Mouse (Mus musculus): ENCODE results near the gene Abl2.
"Not testable (repeated sequence)": the region's sequence is repeated elsewhere in the genome, so short reads cannot be mapped to it uniquely, and the experiment has no call there.

Gene Abl2

DNA sequence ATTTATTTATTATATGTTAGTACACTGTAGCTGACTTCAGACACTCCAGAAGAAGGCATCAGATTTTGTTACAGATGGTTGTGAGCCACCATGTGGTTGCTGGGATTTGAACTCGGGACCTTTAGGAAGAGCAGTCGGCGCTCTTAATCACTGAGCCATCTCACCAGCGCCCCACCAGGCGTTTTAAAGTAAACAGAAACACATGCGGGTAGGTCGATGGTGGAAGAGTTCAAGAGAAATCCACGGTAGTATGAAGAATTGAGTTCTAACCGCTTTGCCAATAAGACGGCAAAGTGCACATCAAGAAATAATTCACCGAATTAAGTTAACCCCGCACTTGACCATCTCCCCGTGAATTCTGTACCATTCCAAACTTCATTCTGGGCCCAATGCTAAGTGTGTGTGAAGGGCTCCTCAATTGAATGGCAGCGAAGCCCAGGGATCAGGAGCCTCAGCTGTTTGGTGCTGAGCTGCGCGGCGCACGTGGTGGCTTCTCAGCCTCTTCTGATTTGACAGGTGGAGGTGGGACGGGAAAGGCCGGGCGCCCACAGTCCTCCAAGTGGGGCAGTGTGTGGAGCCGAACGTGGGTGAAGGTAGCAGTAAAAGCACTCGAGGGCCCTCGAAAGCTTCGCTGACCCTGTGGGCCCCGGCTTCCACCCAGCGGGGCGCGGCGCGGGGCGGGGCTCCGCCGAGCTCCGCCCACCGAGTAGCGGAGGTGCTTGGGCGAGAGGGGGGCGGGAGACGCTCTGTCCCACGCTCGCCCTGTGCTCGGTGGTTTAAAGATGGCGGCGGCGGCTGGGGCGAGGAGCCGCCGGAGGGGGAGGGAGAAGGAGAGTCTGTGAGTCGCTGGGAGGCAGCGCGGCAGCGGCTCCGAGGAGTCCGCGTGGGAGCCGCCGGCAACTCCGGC lies at the start of gene Abl2:
Gene Abl2, plus strand, starts transcription at position 763 of the 907 bp plus-strand sequence.
- in situ Hi-C loops (cut with MboI; ENCODE audit: unreplicated experiment in 2 of 2) = no loop called here

DNA sequence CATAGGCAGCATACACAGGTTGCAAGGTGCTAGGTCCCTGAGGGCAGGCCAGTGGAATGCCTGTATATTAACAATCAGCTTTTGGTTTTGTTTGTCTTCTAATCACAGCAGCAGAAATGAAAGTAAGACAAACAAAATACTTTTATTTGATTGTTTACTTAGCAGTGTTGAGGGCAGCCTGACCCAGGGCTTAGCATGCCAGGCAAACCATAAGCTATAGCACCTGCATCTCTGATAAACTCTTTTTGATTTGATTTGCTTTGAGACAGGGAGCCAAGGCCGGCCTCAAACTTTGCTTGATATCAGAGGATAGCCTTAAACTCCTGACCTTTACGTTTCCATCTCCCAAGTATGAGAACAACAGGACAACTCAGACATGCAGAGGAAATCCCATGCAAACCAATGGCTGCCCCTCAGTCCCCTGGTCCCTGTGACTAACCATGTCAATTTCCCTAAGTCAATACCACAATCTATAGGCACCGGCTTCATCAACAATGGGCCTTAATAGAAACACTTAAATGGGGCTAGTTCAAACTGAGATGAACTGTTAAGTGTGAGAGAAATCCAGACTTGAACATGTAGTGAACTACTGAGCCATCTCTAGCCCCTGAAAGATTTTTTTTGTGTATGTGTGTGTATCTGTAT lies 38.3 kb upstream of the Abl2 start:
- in situ Hi-C loops (cut with MboI; ENCODE audit: unreplicated experiment in 2 of 2) = no loop called here

- in situ Hi-C loops (cut with MboI; ENCODE audit: unreplicated experiment in 2 of 2) = no loop called here
These were observed 36.6 kb upstream of the Abl2 start for GRCm38 (mm10) chr1:156521796-156522517.

DNA sequence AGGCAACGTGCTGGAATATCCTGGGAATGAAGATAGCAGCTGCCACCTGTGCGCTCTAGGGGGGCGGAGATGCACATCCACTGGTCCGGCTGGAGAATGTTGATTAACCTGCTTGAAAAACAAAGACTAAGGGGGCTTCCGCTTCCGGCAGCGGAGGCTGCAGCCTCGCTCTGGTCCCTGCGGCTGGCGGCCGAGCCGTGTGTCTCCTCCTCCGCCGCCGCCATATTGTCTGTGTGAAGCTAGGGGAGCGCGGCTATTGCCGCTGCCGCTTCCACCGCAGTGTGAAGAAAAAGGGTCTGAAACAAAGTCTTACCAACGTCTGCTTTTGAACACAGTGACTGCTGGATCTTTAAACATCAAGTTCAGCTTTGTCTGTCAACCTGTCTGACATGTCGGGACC lies 34.7 kb upstream of the Abl2 start, which contains the start of gene Gm10031:
Gene Gm10031, plus strand, starts transcription at position 171 of the 400 bp plus-strand sequence.
- in situ Hi-C loops (cut with MboI; ENCODE audit: unreplicated experiment in 2 of 2) = not testable (repeated sequence)

- in situ Hi-C loops (cut with MboI; ENCODE audit: unreplicated experiment in 2 of 2) = loop anchor here (10.0 to 25.0 kb wide), 2 partner anchors 278 to 555 kb away; no protein-coding TSS in a partner anchor
These were observed 26.0 kb upstream of the Abl2 start for GRCm38 (mm10) chr1:156532476-156533175.

DNA sequence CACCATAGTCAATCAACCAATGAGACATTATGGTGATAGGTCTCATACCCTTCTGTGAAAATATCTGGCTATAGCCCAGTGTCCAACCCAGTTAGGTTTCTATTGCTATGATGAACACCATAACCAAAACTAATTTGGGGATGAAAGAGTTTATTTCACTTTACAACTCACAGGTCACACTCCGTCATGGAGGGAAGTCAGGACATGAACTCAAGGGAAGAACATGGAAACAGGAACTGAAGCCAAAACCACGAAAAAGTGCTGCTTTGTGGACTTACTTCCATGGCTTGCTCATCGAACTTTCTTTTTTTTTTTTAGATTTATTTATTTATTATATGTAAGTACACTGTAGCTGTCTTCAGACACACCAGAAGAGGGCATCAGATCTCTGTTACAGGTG lies 25.1 kb upstream of the Abl2 start:
- in situ Hi-C loops (cut with MboI; ENCODE audit: unreplicated experiment in 2 of 2) = loop anchor here (10.0 to 25.0 kb wide), 2 partner anchors 279 to 554 kb away; no protein-coding TSS in a partner anchor

GRCm38 (mm10) chr1:156533911-156534310 lies 24.7 kb upstream of the Abl2 start:
- in situ Hi-C loops (cut with MboI; ENCODE audit: unreplicated experiment in 2 of 2) = loop anchor here (10.0 to 25.0 kb wide), 2 partner anchors 279 to 553 kb away; no protein-coding TSS in a partner anchor

DNA sequence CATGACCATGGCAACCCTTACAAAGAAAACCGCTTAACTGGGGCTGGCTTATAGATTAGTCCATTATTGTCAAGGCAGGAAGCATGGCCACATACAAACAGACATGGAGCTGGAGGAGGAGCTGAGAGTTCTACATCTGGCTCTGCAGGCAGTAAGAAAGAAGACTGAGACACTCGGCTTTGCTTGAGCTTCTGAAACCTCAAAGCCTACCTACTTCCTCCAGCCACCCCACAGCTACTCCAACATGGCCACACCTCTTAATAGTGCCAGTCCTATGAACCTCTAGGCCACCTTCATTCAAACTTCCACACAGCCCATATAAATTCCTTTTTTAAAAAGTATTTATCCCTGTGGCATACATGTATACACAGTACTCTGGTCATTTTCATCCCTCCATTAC lies 21.6 kb upstream of the Abl2 start:
- in situ Hi-C loops (cut with MboI; ENCODE audit: unreplicated experiment in 2 of 2) = loop anchor here (5.0 to 25.0 kb wide), 4 partner anchors 95 to 550 kb away; no protein-coding TSS in a partner anchor

DNA sequence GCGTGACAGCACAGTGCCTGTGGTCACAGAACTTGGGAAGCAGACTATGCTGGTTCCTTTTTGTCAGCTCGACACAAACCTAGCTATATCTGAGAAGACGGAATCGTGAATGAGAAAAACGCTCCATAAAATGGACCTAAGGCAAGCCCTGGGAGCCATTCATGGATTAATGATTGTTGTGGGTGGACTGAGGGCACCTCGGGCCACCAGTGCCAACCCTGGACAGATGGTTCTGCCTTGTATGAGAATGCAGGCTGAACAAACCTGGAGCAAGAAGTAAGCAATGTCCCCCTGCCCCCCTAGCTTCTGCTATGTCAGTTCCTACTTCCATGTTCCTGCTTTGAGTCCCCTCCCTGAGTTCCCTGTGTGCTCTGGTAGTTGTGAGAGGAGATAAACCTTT lies 20.9 kb upstream of the Abl2 start:
- in situ Hi-C loops (cut with MboI; ENCODE audit: unreplicated experiment in 2 of 2) = loop anchor here (5.0 to 25.0 kb wide), 4 partner anchors 95 to 550 kb away; no protein-coding TSS in a partner anchor

- in situ Hi-C loops (cut with MboI; ENCODE audit: unreplicated experiment in 2 of 2) = loop anchor here (5.0 to 25.0 kb wide), 4 partner anchors 94 to 549 kb away; no protein-coding TSS in a partner anchor
These were observed 20.2 kb upstream of the Abl2 start for GRCm38 (mm10) chr1:156538382-156538781.

DNA sequence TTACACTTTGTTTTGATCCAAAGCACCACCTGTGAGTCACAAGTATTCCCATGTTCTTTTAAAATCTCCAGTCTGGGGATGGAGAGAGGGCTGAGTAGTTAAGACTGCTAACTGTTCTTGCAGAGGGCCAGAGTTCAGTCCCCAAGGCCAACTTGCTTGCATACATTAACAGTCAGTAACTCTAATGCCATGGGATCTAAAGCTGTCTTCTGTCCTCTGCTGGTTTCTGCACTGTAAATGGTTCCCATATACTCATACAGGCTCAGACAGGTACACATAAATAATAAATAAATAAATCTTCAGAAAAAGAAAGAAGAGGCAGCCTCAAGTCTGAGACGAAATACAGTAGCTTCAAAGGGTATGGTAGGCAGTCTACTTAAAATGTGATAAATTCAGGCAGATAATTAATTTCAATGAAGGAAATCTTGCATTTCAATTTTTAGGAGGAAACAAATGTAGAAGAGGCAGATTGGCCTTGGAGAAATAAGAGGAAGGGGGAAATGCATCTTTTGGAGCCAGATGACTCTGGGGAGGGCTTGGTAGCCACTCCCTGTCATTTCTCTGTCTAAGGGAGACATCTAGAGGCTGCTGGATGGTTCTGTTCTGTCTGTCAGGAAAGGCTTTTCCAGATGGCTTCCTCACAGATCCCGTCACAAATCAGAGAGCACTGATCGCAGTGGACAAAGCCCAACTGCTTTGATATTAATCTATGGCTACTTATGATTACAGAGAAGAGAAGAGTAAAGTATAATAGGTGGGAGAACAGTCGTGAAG lies 18.6 kb upstream of the Abl2 start:
- in situ Hi-C loops (cut with MboI; ENCODE audit: unreplicated experiment in 2 of 2) = loop anchor here (5.0 to 25.0 kb wide), 4 partner anchors 92 to 547 kb away; no protein-coding TSS in a partner anchor

DNA sequence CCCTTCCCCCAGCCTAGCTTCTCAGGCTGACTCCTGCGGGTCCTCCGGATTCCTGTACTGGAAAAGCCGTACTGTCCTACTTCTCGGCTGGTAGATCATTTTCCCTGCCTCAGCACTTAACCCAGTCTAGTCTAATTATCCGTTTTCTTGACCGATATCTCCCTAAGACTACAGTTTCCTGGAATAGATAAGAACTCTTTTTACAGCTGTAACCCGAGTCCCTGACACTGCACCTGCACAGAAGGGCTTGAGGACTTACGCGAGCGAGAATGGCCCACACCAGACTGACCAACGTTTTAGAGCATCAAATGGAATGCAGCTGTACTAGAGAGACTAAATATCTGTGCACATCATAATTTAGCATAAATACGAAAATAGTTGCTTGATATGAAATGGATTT lies 14.6 kb upstream of the Abl2 start:
- in situ Hi-C loops (cut with MboI; ENCODE audit: unreplicated experiment in 2 of 2) = loop anchor here (5.0 to 25.0 kb wide), 3 partner anchors 88 to 543 kb away; no protein-coding TSS in a partner anchor

GRCm38 (mm10) chr1:156558950-156559640 lies 509 bp downstream of the Abl2 start:
- in situ Hi-C loops (cut with MboI; ENCODE audit: unreplicated experiment in 2 of 2) = no loop called here

DNA sequence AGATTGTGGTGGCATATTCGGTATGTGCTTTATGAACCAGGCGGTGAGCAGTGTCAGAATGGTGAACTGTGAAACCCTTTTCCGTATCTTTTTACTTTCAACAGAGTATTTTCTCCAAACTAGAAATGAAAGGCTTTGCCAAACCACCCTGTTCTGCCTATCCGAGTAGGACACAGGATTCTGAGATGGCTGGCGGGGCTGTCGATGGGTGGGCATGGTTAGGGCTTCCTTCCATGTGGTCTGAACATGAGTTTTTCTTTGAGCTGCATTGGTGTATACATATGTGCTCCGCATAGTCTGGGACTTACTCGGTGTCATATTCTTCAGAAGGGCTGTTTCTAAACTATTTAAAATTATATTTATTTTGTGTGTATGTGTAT lies 1.0 kb downstream of the Abl2 start:
- in situ Hi-C loops (cut with MboI; ENCODE audit: unreplicated experiment in 2 of 2) = no loop called here

- in situ Hi-C loops (cut with MboI; ENCODE audit: unreplicated experiment in 2 of 2) = no loop called here
These were observed 1.9 kb downstream of the Abl2 start for GRCm38 (mm10) chr1:156560500-156560899.

- in situ Hi-C loops (cut with MboI; ENCODE audit: unreplicated experiment in 2 of 2) = no loop called here
These were observed 6.7 kb downstream of the Abl2 start for GRCm38 (mm10) chr1:156565328-156565727.

- in situ Hi-C loops (cut with MboI; ENCODE audit: unreplicated experiment in 2 of 2) = no loop called here
These were observed 7.5 kb downstream of the Abl2 start for GRCm38 (mm10) chr1:156566132-156566531.

DNA sequence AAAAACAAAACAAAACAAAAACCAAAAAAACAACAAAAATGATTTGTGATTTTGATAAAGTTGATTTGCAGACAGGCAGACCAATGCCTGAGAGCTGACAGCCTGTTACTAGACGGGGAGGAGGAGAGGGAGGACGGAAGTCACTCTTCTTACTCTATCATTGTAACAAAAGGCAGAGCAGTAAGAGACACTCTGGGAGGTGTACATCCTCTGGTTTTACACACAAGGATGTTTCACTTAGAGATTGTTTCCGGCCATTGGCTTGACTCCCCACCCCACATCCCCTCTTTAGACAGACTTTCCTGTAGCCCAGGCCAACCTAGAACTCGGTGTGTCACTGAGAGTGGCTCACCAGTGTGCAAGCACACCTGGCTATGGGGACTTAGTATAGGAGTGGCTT lies 11.0 kb downstream of the Abl2 start:
- in situ Hi-C loops (cut with MboI; ENCODE audit: unreplicated experiment in 2 of 2) = no loop called here

DNA sequence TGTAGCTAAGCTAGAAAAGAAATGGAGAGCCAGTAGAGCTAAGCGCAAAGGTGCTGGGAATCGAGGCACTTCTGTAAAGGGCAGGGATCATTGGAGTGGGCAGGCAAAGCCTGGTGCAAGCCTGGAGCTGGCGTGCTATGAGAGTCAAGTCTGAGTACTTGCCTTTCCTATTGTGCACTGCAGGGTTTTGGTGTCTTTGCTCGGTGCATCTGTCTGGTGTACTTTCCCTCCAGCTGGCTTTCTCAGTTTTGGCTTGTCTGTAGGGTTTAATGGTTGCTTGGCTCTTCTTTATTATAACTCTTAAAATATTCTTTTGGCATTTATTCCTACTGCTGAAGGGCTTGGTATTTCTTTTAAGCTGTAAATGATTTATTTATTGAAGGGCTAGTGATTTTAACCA lies 14.4 kb downstream of the Abl2 start:
- in situ Hi-C loops (cut with MboI; ENCODE audit: unreplicated experiment in 2 of 2) = no loop called here
